Mouse (Mus musculus): ENCODE data around the gene Enah. TPM values are rescaled to one million over a fixed set of nuclear protein-coding genes. Genes with fewer than 3 reads are reported as not detected.
A peak's percentile ranks its signal among the peaks of the same experiment; 100 is the strongest.

Enah gene
- total RNA-seq, 2 experiments from 2014 or later: 170 to 200 TPM

DNA sequence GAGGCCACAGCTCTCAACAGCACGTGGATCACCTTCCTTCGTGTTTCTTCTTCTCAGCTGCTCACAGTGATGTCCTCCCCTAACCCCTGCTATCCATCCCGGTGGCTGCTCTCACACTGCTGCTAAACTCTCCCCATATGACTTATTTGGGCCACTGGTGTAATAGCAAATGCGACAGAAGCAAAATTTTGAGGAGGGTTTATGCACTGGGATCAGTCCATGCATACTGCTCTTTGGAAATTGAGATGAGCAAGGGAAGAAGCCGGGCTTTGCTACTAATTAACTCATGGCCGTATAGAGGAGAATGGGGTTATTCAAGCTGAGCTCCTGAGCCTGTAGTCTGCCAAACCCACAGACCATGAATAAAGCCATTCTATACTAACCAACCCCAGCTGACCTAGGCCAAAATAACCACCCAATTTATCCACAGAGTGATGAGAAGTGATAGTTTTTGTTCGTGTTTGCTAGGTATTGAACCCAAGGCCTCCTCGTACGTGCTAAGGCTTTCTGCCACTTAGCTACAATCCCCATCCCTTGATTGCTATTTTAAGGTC lies 7.7 kb upstream of the Enah start:
- no peak for DNase-seq

DNA sequence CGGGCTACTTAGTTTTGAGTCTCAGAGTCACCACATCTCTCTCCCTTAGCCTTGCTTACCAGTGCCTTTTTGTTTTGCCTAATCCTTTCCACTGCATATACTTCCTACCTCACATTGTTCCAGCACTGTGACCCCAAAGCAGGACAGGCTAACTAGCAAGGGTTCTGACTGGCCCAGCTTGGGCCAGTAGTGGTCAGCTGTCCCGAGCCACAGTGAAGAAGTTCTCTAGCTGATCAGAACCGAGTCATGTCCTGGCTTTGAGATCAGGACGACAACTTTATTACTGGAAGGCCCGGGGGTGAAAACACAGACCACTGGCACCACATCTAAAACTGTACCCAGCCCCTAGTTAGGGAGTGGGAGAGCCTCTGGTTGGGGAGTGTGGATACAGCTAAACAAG lies 7.0 kb upstream of the Enah start:
- DNase-seq: no peak

DNA sequence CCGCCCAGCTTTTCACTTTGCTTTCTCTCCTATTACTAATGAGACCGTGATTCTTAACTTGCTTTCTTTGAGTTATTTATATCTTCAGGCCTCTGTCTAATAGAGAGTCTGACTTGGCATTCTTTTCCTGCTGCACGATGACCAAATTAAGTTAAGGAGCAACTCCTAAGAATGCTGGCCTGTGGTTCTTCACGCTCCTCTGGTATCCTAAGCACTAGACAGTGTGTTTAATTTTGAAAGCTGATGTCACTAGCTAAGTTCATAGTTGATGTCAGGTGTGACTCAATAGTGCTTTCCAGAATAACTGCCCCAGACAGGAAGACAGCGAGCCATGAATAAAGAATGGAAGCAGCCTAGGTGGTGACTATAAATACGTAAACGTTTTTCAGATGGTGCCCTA lies 6.3 kb upstream of the Enah start:
- no peak for DNase-seq

DNA sequence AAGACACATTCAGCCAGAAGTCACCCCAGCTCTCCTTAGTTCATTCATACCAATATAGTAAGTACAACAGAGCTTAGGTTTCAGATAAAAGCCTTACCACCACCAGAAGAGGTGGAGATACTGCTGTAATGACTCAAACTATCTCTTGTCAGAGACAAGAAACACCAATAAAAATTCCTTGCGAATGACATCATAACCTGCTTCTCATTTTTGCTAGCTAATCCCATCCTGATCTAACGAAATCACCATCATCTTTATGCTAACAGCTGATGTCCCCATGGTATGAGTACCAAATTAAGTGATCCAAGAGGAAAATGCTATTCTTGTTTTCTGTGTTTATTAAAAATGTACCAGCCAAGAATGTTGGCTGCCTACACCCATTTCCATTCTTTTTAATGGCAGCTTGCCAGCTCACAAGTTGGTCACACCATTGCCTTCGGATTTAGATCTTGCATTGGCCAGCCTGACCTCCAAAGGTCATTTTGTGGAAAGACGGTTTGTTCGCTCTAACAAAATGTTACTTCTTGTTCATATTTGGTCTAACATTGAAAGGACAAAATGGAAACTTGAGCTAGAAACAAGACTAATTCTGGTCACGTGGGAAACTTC lies 2.0 kb upstream of the Enah start:
- DNase-seq: no peak

DNA sequence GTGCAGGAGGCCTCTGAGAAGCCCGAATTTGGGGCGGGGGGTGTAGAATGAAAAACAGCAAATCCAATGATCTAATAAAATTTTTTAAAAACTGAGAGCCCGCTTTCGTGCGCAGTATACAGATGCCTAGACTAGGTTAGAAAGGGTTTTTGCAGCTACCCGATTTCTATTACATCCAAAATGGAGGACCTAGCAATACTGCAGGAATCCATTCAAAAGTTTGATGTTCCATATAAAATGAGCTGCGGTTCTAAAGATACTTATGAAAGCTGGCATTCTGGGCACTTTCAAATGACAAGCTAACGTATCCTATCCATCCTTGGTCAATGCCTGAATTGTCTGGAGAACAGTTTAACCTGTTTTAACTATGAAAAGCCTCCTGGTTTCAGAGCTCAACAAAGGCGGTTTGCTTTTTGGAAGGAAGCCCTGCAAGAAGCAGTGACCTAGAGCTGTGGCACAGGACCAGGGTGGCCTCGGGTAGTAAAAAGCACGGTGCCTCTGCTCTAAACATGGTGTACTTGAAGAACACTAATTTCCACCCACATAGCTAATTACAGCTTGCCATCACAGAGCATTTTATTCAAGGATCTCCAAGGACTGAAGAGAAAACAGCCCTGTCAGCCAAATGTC lies 1.2 kb upstream of the Enah start:
- DNase-seq: peak; percentile 21 to 36

DNA sequence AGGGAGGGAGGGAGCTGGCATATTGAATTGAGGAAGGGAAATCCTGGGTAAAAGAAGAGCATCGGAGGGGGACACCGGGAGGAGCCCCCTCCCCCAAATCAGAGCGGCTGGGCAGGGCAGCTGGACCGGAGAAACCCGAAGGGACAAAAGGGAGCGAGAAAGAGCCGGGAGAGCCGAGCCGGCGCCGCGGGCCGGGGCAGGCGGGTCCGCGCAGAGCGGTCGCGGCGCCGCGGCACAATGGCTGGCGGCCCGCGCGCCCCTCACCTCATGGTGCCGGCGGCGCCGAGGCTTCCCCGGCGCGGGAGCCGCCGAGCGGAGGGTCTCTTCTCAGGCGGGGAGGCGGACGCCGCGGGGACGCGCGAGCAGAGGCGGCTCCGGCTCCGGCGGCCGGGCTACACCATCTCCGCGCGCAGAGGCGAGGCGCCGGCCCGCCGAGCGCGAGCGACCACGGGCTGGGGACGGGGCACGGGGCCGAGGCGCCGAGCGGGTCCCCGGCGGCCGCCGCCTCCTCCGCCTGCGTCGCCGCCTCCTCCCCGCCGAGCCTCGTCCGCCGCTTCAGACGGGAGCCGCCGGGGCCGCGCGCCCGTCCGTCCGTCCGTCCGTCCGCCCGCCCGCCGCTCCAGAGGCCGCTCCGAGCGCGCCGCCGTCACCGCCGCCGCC lies 394 bp downstream of the Enah start:
- peak; percentile 22 to 26 for DNase-seq

DNA sequence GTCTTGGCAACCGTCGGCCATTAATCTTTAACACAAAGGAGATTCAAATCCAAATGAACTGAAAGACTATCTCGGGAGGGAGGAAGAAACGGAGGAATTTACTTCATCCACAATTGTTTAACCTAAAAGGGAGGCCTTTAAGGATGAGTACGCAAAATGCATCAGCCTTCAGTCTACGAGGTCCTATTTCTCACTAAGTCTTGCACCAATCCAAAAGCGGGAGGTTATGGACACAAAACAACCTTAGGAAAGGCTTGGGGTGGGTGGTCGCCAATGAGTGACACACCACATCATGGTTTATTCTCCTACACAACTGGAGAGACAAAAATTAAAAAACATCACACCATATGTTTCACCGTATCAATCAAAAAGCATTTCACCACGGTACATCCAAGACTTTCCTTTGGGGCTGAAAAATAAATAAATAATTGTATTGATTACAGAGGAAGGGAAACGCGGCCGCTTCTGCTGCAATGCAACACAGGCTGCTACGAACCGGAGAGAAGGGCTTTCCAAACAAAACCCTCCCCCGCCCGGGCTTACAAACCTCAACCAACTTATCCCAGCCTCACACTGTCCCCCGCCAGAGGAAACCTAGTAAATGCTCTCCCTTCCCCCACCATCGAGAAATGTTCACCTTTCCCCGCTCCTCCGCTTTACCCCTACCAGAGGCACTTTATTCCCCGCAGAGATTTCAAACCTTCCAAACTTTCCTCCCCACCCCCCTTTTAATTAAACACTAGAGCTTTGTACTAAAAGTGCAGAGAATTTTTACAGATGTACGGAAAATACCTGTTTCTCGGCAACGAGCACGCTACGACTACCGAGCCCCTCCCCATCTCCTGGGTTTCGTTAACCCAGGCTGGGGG lies 1.2 kb downstream of the Enah start:
- peak; percentile 33 to 49 for DNase-seq

DNA sequence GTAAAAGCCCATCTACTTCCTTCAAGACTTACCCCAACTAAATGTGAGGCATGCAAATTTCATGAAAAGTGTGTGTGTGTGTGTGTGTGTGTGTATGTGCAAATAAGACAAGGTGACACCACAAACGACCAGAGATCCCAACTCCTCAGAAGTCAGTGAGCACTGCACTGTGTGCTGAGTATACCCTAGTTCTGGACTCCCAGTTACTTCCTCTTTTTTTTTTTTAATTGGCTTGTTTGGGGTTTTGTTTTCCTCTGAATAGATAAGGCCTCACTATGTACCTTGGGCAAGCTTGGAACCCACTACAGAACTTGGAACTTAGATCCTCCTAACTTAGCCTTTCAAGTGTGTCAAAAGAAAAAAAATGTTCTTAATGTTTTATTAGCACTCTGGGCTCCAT lies 14.0 kb downstream of the Enah start:
- DNase-seq: no peak

DNA sequence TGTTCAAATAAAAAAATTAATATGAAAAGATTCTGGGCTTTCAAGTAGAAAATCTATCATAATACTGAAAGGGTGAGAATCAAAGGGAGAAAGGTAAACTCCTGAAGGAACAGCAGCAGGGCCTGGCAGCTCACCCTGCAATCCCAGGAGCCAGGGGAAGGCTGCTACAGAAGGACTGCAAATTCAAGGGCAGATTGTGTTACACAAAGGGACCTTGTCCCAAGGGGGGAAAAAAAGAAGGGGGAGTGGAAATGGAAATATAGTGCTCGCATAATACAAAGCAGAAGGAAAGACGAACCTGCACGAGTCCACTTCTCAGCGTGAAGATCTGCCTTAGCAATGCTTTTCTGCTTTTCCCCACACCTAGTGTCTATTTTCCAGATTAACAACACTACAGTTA lies 21.1 kb downstream of the Enah start:
- DNase-seq: no peak

DNA sequence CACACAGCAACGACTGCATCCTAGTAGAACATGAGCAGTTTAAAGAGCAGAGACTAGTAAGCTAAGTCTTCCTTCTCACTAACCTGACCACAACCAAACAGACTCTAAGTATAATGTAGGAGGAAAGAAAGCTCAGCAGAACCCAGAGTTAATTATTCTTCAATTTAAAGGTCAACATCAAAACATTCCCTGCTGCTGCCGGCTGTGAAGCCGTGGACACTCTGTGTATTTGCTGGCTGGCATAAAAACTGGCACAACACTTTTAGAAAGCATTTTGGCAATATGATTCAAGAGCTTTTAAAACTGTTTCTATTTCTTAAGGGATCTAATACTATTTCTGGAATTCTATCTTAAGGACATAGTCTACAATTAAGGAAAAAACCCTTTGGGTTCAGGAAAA lies 22.0 kb downstream of the Enah start:
- no peak for DNase-seq

DNA sequence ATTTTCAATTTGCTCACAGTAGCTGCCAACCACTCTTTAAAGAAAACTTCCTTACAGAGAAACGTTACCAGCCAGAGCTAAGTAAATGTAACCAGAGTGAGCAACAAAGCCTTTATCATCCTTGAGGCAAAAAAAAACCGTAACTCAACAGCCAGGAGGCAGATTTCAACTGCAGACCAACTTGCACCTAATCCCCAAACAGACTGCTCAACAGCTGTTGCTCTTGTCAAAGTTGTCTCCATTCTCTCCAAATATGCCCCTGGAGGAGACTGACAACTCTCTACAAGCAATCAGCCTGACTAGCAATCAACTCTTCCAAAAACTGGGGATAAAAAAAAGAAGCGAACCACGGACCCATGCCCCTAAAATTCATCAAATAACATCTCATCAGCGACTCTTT lies 26.2 kb downstream of the Enah start:
- no peak for DNase-seq

DNA sequence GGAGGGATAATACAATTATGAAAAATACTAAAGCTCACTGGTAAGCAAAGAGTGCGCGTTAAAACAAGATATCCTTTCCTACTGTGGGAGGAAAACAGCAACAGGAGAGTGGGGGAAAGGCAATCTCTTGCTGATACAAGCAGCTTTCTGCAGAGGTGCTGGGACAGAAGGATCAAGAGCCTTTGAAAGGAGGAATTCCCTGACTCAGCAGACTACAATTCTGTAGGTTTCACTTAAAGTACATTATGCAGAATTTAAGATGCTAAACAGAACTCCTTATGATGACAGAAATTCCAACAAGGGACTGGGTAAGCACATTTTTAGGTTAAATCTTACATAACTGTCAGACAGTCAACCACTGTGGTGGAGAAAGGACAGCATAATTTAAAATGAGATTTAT lies 31.4 kb downstream of the Enah start:
- no peak for DNase-seq

DNA sequence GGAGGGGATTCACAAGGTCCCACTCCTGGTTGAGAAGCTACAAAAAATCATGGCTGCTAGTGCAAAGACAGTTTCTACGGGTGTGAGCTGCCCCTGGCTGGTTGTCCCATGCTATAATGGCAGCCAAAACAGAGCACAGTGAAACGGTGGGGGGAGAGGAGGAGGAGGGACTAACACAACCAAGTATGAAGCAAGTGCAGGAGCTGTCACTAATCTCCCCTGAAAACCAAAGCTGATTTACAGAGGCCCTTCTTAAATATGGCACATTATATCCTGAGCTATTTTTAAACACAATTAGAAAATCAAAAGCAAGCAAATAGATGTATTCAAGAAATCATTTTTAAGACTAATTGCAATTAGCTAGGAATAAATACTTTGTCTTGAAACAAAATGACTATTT lies 32.6 kb downstream of the Enah start:
- DNase-seq: no peak

DNA sequence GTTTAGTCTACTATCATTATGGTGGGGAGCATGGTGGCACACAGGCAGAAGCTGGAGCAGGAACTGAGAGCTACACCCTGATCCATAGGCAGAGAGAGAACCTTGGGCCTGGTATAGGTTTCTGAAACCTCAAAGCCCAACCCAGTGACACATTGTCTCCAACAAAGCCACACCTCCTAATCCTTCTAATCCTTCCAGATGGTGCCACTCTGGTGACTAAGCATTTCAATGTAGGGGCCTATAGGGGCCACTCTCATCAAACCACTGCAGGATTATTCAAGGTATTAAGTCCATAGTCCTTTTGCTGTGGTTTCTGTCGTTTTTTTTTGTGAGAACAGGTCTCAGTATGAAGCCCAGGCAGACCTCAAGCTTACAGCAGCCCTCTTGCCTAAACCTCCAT lies 33.9 kb downstream of the Enah start:
- no peak for DNase-seq

DNA sequence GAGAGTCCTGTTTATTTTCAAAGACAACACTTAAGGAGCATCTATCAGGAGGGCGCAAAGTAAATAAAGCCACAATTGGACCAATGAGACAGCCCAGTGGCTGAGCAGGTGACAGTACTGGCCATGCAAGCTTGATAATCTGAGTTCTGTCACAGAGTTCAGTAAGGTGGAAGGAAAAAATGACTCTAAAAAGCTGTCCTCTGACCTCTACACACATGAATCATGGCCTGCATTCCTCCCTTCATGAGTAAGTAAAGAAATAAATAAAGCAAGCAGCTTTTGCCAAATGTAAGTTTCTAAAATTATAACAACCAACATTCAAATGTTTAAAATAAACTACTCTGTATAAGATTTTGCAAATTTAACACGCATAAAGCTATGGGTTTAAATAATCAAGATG lies 35.0 kb downstream of the Enah start:
- no peak for DNase-seq

DNA sequence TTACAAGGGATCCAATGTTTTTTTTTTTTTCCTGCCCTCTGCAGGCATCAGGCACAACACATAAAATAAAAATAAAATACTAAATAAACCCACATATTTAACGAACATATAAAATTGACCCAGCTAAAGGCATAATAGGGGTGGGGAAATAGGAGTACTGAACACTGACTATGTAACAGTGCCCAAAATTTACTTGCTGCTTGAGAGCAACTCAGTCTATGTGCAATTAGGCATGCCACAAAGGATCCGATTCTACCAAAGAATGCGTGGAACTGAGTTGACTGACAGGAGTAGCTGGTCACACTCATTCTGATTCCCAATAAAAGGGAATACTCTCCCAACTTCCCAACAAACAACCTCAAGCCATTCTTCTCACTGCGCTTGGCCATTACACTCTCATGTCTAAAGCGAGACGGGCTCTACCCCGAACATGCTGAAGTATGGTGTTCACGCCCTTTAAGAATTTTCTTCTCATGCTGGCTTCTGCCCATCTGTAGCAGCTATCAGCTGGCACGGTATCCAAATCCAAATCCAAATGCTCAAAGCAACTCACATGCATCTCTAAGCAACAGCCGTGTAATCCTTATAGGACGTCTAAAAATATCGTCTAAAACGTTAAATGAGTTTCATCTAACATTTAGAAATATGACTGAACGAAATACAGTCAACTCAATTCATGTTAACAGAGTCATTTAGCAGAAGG lies 39.6 kb downstream of the Enah start:
- no peak for DNase-seq

DNA sequence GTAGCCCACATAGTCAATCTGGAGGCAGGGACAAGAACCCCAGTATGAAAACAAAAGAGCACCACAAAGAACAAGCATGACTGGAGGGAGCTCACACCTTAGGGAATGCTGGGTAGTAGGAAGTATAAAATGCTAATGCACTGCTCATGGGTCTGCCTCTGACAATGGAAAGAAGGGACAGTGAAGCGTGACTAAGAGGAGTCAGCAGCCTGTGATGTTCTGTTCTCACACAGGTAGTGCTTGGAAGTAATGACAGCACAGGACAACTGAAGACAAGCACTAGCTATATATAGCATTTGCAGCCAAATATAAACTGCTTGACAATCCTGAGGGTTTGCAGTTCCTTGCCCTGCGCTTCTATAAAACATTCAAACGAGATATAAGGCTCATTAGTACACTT lies 44.3 kb downstream of the Enah start:
- DNase-seq: no peak

DNA sequence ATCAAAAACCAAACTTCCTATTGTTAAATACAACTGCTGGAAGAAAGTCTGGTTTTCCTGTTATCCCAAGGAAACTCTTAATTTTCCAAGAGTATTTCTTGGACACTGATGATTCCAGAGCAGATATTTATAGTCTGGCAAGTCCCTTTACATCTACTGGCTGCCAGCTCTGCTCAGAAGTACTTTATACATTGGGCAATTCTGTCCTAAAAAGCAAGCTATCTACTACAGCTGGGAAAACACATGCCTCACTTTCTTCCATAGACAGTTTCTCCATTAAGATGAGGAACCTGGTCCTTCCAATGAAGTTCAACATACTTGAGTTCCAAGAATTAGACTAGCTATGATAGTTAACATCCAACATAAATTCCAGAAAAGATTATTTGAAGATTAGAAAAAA lies 44.9 kb downstream of the Enah start:
- DNase-seq: no peak

DNA sequence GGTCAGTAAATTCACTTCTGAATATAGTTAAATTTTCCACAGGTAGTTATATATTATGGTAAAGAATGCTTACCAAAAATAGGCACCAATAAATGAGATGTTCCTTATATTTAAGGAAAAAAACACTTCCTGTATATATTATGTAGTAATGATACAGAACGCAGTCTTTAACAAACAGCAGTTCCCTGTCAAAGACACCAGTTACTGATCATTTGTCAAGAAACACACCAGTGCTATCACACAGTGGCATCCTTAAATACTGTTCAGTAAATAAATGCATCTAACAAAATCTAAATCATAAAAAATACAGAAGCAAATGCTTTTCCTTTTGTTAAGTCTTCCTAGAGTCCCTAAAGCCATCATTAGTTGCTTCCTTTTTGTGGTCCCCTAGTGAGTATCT lies 54.5 kb downstream of the Enah start:
- DNase-seq: no peak

DNA sequence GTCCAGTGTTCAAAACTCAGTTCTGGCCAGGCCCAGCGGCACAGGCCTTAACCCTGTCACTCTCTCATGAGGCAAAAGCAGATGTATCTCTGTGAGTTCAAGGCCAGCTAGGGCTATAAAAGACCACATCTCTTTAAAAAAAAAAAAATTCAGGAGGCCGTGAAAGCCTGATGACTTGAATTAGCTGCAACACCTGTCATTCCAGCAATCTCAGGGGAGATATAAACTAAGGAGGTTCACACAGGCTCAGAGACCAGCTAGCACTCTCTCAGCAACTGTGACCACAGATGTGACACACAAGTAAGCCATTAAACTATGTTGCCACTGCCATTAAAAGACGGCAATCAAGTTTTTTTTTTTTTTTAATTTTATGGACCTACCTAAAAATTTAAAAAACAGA lies 56.0 kb downstream of the Enah start:
- DNase-seq: no peak

DNA sequence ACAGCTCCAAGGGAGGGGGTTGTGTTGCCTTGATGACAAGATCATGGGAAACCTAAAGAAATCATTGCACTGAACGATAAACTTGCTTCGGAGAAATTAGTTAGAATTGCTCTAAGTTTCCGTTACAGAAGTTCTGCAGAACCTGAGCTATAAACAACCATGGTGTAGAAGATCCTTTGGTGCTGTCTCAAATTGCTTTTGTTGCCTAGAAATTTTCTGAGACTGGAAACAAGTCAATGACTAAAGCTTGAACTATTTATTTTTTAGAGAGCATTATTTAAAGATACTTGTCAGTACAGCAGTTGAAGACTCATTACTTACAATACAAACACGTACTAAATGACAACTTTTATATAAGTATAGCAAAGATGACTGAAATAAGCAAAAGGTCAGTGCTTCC lies 56.4 kb downstream of the Enah start:
- DNase-seq: no peak

DNA sequence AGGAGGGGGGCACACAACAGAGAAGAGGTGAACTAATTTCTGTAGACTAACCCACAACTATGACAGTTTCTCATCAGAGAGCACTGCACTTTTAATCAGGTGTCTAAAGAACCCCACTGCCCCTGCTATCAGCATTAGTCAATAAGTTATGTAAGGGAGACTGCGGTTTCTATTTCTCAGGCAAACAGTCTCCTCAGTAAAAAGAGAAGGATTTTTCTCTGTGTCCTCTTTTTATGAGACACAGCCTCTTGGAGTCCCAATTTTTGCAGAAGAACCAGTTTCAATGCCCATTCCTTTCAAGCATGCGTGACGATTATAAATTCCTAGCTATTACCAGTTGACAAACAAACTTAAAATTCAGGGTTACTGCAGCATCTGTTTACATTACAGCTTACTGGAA lies 59.4 kb downstream of the Enah start:
- DNase-seq: no peak
